Mouse (Mus musculus): ENCODE measurements around the gene Oas1e. TPM values are rescaled to one million over a fixed set of nuclear protein-coding genes. Genes with fewer than 3 reads are reported as not detected.

The Oas1e gene
- not detected for polyA plus RNA-seq (2017; shearing (Covaris generic))

DNA sequence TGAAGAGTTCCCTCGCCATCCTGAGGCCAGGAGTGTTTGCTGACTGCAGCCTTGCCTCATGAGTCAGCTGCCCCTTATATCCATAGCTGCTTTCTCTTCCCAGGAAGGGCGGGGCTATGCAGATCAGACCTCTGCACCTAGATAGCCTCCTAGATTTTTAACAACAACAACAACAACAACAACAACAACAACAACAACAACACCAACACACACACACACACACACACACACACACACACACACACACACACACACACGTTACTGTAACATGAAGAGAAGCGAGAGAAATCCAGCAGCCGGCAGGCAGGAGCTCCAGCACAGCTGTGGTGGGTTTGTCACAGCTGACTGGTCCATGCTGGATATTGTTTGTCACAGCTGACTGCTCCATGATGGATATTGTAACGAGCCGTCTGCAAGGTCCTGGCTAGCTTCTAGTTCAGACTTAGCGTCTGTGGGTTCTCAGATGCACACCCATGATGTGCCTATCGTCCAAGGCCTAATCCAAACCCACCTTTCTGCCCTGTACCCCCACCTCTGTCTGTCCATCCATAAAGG, at the start of gene Oas1e:
TSS of gene Oas1e (minus strand) at position 51 of the 555 bp plus-strand sequence.

GRCm38 (mm10) chr5:120811951-120812819, 16.9 kb upstream of the Oas1e start, which contains the start of gene Oas1c:
Oas1c (minus strand) TSS chr5:120812514.

DNA sequence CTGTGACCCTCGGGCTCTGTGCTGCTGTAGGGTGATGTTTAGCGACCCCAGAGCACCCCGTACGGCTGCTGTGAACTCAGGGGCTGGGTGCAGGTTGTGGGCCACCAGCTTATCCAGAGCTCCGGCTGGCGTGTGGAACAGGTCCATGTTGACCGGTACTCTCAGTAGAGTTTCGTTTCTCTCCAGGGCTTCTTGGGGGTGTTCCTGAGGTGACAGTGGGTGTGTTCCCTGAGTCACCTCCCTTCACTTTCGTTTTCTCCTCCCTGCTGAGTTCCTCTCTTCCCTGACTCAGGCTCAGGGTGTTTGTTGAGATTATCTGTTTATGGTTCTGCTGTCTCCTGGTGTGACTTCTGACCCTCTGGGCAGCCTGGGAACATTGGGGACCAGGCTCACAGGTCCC, 17.9 kb downstream of the Oas1e start, which contains the start of gene Oas3:
TSS of gene Oas3 (minus strand) at position 184 of the 400 bp plus-strand sequence.

DNA sequence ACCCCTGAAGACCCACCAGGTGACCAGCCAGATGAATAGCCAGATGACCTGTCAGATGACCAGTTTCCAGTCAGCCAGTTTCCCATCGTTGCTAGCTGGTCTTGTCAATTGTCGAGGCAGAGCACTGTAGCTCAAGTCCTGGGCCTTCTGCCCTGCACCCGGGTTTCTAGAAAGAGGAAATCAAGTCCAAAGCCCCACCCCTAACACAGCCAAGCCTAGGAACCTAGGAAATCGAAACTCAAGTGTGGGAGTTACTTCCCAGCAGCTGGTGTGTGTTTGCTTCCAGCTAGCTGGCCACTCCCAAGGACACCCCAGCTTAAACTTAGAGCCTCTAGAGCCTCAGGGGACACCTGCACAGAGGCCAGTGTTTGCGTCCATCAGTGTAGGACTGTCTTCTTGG, 45.6 kb downstream of the Oas1e start, which contains the start of gene Oas2:
TSS of gene Oas2 (minus strand) at position 166 of the 400 bp plus-strand sequence.

Other genes with a start within 250 kb of the Oas1e start
- gene Tpcn1, start 206.9 kb downstream of the Oas1e start, polyA plus RNA-seq (2017; shearing (Covaris generic)) = 24.7 TPM
- gene Iqcd, start 206.5 kb downstream of the Oas1e start, polyA plus RNA-seq (2017; shearing (Covaris generic)) = 0.86 TPM
- 5.1 TPM for gene Rita1, start 182.9 kb downstream of the Oas1e start, polyA plus RNA-seq (2017; shearing (Covaris generic))
- gene Ddx54, start 182.8 kb downstream of the Oas1e start, polyA plus RNA-seq (2017; shearing (Covaris generic)) = 86.5 TPM
- not detected for gene Cfap73, start 161.3 kb downstream of the Oas1e start, polyA plus RNA-seq (2017; shearing (Covaris generic))
- 9.1 TPM for gene Rasal1, start 146.7 kb downstream of the Oas1e start, polyA plus RNA-seq (2017; shearing (Covaris generic))
- 23.4 TPM for gene Dtx1, start 83.6 kb downstream of the Oas1e start, polyA plus RNA-seq (2017; shearing (Covaris generic))
- 6.8 TPM for gene Oas2, start 45.7 kb downstream of the Oas1e start, polyA plus RNA-seq (2017; shearing (Covaris generic))
- 20.0 TPM for gene Oas3, start 17.9 kb downstream of the Oas1e start, polyA plus RNA-seq (2017; shearing (Covaris generic))
- 13.4 TPM for gene Oas1c, start 17.0 kb upstream of the Oas1e start, polyA plus RNA-seq (2017; shearing (Covaris generic))
- gene Oas1f, start 51.8 kb upstream of the Oas1e start, polyA plus RNA-seq (2017; shearing (Covaris generic)) = not detected
- not detected for gene Oas1h, start 65.9 kb upstream of the Oas1e start, polyA plus RNA-seq (2017; shearing (Covaris generic))
- 2.8 TPM for gene Oas1g, start 92.1 kb upstream of the Oas1e start, polyA plus RNA-seq (2017; shearing (Covaris generic))
- 79.6 TPM for gene Oas1a, start 112.0 kb upstream of the Oas1e start, polyA plus RNA-seq (2017; shearing (Covaris generic))
- not detected for gene Oas1d, start 119.0 kb upstream of the Oas1e start, polyA plus RNA-seq (2017; shearing (Covaris generic))
- not detected for gene Rph3a, start 214.6 kb upstream of the Oas1e start, polyA plus RNA-seq (2017; shearing (Covaris generic))

All from activated CD4-positive, CD25-positive, alpha-beta regulatory T cell, adult 9 weeks (primary cell).